Mouse (Mus musculus): ENCODE measurements around the gene Lcn11.

Gene Lcn11

DNA sequence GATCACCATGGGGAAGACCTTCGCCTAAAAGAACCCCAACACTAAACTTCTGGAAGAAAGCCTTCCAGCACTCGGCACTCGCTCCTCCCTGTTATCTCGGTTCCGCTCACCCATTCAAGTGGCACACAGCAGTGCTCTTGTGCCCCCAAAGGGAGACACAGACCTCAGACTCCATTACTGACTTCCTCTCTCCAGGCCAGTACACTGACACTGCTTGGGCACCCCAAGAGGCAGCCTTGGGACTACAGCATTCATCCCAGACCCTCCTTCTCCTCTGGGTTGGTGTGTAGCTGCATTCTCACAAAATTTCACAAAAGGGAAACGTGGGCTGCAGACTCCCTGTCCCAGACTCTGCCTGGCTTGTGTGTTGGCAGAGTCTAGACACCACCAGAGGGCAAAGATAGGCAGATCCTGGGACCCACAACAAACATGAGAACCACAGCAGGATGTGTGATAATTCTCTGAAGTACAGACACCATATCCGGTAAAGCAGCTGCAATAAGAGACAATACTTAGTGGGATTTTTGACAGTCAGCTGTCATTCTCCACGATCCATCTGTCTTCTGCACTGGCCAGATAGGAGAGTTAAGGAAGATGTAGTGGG lies 51.6 kb downstream of the Lcn11 start:
- peak in 1 of 2 experiments; percentile 16 for DNase-seq
